Mouse (Mus musculus): ENCODE measurements around the gene BC029722.

Gene BC029722

DNA sequence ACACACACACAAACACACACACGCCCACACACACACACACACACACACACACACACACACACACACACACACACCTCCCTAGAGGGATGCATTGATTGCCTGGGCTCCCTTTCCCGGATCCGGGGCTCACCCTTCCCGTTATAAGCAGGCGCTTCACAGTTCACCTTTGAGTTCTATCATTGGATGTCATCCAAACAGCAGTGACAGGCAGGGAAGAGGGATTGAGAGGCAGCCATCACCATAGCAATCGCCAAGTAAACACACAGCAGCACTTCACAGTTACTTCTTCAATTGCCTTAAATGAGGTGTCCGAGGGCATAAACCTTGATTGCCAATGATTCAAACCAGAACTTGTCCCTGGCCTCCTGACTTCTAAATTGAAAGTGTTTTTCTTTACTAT lies 40.2 kb downstream of the BC029722 start:
- no peak for DNase-seq (ENCODE audit: low spot score)

DNA sequence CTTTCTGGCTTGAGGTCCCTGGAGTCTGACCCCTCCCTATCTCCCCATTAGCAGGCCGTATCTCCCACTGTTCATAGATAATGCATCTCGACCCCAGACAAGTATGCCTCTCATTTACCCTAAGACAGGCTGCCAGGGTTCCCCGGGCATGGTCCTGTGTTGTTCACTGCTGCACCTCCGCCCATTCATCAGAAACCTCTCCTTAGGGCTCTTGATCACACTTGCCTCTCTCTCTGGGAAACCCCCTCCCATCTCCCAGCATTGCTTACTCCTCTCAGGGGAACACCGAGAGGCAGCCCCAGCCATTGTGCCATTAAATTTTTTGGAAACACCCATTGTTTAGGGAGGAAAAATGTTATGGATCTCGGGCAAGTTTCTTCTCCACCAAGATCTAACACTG lies 41.2 kb downstream of the BC029722 start:
- no peak for DNase-seq (ENCODE audit: low spot score)

DNA sequence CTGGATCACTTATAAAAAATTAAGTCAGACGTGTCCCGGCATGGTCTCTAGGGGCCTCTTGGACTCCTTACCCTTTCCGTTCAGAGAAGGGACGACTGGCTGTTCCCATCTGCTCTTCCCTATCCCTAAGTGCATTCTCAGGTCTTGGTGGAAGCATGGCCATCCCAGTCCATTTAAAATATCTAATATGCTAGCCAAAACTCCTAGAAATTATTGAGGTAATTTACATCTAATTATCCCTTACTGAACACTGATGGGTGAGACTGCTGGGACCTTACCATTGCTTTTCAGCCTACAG lies 41.6 kb downstream of the BC029722 start:
- DNase-seq (ENCODE audit: low spot score), result no peak

DNA sequence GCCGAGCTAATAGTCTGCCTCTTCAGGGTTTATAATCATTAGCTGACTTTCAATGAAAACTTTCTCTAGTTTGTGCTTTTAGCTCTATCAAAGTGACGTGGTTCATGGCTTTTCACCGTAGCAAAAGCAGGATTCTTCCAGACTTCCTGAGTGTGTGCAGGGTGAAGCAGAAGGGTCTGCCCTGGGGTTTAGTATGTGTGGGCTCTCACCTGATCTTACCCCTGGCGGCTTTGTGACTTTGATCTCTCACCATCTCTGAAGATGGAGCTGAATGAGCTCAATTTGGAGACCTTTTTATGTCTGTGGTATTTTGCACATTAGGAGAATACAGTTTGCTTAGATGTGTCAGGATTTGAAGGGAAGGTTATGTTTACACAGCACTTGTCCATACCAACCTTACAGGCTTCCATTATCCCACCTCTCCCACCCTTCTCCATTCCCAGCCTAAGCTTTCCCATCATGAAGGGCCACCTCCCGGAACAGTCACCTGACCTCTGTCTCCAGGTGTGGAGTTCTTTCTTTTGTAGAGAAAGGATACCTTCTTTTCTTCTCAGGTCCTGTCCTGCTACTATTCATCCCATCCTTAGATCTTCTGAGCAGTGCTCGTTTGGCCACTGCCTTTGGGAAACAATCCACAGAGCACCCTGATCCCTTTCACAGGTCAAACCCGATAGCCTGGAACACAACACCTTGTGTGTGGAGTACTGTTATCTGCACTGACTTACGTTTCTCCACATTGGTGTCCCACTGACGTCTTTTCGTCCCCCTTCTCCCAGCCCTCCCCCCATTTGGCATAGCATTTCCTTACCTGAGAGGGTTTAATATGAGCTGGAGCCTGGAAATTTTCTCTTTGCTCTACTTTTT lies 42.2 kb downstream of the BC029722 start:
- no peak for DNase-seq (ENCODE audit: low spot score)

DNA sequence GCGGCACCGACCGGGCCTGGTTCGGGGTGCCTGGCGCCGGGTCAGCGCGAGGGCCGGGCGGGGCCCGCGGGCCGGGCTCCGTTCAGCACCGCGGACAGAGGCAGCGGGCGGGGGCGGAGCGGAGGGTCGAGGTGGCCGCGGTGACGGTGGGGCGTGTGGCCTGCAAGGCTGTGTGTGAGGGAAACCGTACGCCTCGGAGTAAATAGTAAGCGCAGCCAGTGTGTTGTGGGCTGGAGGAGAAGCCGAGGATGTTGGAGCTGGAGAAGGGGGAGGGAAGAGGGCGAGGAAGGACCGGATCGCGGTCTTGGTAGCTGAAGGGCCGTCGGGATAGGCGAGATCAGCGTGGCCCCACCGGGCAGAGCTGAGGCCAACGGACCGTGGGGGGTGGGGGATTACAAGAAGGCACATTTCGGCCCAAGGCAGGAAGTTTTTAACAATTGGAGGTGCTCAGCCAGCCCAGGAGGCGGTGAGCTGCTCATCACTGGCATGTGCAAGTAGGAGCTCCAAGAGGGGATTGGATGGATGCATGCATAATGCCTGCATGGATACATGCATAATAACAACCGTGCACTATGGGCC lies 43.5 kb downstream of the BC029722 start:
- DNase-seq (ENCODE audit: low spot score), result peak; percentile 11

DNA sequence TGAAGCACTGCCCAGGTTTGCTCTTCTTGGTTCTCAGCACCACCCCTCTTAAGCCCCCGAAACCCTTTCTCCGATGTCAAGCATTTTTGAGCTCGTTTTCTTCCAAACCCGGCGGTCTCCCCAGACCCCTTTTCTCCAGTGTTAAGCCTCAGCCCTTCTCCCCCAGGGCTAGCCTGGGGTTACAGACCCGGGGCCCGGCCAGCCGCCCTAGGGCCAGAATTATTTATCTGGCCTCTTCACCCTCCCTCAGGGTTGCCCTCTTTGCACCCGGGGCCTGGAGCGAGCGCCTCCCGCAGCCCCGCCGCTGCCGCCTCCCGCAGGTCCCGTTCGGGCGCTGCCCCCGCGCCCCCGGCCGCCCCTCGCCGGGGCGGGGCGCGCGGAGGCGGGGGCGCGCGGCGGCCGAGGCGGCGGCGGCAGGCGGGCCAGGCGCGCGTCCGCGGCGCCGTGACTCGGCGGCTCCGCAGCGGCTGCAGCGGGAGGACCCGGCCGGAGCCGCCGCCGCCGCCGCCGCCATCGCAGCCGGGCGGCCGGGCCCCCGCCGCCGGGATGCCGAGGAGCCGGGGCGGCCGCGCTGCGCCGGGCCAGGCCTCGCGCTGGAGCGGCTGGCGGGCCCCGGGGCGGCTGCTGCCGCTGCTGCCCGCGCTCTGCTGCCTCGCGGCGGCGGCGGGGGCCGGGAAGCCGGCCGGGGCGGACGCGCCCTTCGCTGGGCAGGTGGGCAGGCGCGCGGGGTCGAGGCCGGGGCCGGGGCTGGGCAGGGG lies 44.1 kb downstream of the BC029722 start, which contains the start of gene Mmp24:
Gene Mmp24 (plus strand): TSS at position 416 of the 758 bp plus-strand sequence.
- DNase-seq (ENCODE audit: low spot score), result no peak

DNA sequence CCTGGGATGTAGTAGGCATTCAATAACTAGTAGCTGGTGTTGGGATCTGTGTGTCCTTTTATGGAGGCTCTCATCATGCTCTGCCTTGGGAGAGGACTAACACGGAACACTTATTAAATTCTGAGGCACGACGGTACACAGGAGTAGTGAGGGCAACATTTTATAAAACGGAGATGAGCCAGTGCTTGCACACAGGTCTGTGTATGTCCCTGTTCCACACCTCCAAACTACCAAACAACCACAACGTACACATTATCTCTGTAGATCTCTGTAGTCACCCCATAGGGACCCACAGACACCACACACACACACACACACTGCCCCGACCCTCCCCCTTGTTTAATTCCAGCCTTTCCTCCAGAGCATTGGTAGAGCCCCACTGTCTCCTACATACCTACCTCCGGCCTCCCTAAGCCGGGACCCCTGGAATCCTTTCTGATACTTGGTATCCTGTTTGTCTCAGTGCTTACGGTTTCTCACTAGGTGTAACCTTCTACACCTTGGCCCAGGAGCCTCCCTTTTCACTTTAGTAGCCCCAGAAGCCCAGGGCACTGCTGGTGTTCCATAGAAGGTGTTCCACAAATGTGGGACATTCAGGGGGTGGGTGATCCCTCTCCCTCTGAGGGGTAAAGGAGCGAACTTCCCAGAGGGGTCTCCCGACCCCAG lies 44.8 kb downstream of the BC029722 start:
- DNase-seq (ENCODE audit: low spot score), result no peak

DNA sequence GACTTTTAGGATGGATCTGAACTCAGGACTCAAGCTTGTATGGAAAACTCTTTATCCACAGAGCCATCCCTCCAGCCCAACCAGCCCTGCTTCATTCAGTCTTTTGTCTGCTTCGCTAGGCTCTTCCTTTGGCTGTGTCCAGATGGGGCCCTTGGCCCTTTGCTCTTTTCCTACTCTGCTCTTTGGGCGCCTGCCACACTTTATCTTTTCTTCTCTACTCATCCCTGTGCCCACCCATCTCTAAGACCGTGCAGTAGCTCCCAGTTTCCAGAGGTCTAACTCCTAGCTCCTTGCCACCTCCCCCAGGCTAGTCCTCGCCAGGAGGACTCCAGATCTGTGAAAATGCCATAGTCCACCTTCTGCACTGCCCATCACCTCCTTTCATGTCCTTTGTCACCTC lies 45.6 kb downstream of the BC029722 start:
- no peak for DNase-seq (ENCODE audit: low spot score)

Data from c-Kit-positive CD71-positive TER-119-positive erythroid progenitor cells, embryonic 14.5 days (primary cell).